18 mouse cellular contexts compared by ENCODE assay signal in the genomic region with DNA sequence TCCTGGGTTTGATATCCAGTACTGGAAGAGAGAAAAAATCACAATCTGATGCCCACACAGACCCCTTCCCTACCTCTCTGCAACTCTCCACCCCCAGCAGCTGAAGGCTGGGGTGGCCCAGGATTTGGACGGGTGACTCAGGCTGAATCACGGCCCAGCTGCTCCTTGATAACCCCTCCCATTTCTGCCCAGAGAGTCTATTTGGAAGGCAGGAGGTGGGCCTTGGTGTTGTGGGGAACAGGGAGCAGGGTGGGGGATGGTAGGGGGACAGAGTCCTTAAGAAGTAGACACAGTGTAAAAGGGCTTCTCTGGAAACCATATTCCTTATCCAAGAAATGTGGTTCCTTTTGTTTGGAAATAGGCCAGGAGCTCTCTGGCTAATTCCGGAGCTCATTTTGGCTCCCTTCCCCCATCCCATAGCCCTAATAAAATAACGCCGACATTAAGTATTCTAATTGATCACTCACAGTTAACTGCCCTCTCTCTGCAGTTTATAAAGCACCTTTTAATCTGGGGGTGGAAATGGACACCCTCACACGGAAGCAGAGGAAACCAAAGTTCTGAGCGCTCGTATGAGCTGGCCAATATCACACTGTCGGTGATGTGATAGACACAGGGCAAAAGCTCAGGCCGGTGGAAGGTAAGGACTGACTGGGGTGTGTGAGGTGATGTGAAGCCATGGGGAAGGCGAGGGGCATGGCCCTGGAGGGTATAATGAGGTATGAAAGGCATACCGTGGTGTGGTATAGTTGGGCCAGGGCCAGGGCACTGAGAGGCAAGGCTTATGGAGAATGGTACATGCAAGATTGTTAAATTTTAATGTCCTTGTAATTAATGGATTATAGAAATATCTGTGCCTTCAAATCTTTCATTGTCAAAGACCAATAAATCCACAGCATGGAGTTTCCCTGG. TPM values are rescaled to one million over a fixed set of nuclear protein-coding genes. Genes with fewer than 3 reads are reported as not detected.
DNase-seq lines count a peak whose midpoint lies in the region; ATAC-seq and TF ChIP-seq lines count a peak whose summit lies in the region.
"Had no signal": no experiment of that assay in that cellular context is flagged by ENCODE, and none has a peak within 500 bp of the region (broad histone marks: within the 10 kb centered on the region; RNA-seq: fewer than 3 reads in every experiment).

No protein-coding gene starts in this region.

- H3K4me1 ChIP-seq in forebrain, embryonic 16.5 days (replicated peaks; ENCODE audit: control insufficient read depth, insufficient read depth, low read length), result peaks cover 65% of the 10 kb centered on the region

- no peak overlapping the region for H3K4me3 ChIP-seq in layer of hippocampus, adult 2 months
- no peak overlapping the region for H3K4me3 ChIP-seq in forebrain, embryonic 16.5 days (replicated peaks; ENCODE audit: low read length)

- no peak for TF ChIP-seq CTCF in layer of hippocampus, adult 2 months (conservative IDR thresholded peaks at IDR 0.05)

- no peak for ATAC-seq in forebrain, embryonic 16.5 days
- no peak for ATAC-seq in granulocyte monocyte progenitor cell, adult 5-6 weeks (replicated peaks; ENCODE audit: poor library complexity, severe bottlenecking)

- no peak overlapping the region for H3K9ac ChIP-seq in forebrain, embryonic 16.5 days (replicated peaks; ENCODE audit: low read depth, low read length)

- 0 out of 2 replicates have a peak, but pooled peaks cover 3% of the 10 kb centered on the region for H3K27me3 ChIP-seq in forebrain, embryonic 16.5 days (replicated peaks; ENCODE audit: control insufficient read depth, insufficient read depth, low read length)

- peak; percentile 24 for DNase-seq in adrenal gland, postnatal 10 days
- DNase-seq in adrenal gland, postnatal 25 days, result no peak
- peak in 1 of 2 experiments; percentile 28 for DNase-seq in layer of hippocampus, adult 2 months (ENCODE audit: low spot score in 2 of 2)
- DNase-seq in layer of hippocampus, adult 11-12 months (ENCODE audit: low spot score), result no peak
- peak; percentile 51 for DNase-seq in 3T3-L1 (ENCODE audit: low read depth, low spot score)
- DNase-seq in embryo, embryonic 9.5 days (ENCODE audit: extremely low spot score), result no peak
- DNase-seq: B cell, adult 2 months; gastrocnemius, postnatal 10 days; kidney, postnatal 10 days; thymus, adult 18-20 months had no signal

- no peak overlapping the region for H3K4me2 ChIP-seq in forebrain, embryonic 16.5 days (ENCODE audit: low read length)
- H3K4me2 ChIP-seq: liver, embryonic 11.5 days had no signal

- H3K27ac ChIP-seq in layer of hippocampus, adult 2 months, result peak overlapping the region; percentile 96
- H3K27ac ChIP-seq in forebrain, embryonic 16.5 days (ENCODE audit: low read length), result peak overlapping the region; percentile 58

- WGBS in forebrain, embryonic 16.5 days, result 27% methylated on average over 12 of the region's 12 CpGs

- H3K36me3 ChIP-seq in forebrain, embryonic 16.5 days (ENCODE audit: control insufficient read depth, insufficient read depth), result no peaks in the 10 kb centered on the region

- no peaks in the 10 kb centered on the region for H3K9me3 ChIP-seq in forebrain, embryonic 16.5 days (ENCODE audit: control insufficient read depth, low read length)

RNA-seq across cellular contexts. Expression of gene Gprin1, which starts 4.8 kb away (rescaled TPM):
- 1 to 10 TPM; 3.4 to 4.8 TPM for total RNA-seq in adrenal gland, postnatal 10 days (2021)
- 3.9 and 4.1 TPM in 2 replicates for total RNA-seq in adrenal gland, postnatal 25 days (2021)
- 100 to 1,000 TPM; 146 to 150 TPM for total RNA-seq in layer of hippocampus, adult 2 months (2021)
- polyA plus RNA-seq in forebrain, embryonic 16.5 days (2015; fragmentation: Nextera tagmentation; extraction: Ambion mirVana), result 6.2 and 7.1 TPM in 2 replicates
- not detected in 2 replicates for total RNA-seq in granulocyte monocyte progenitor cell, adult 5-6 weeks (2014; fragmentation: Nextera tagmentation)
- total RNA-seq in granulocyte monocyte progenitor cell, adult 5-6 weeks (2017), result not detected in 2 replicates
- total RNA-seq: common myeloid progenitor, adult 5-6 weeks; MEL had no signal

RNA-seq across cellular contexts. Expression of gene Sncb, which starts 12.0 kb away (rescaled TPM):
- total RNA-seq in adrenal gland, postnatal 10 days (2021), result 1 to 10 TPM; 1.8 to 4.2 TPM
- 0.91 and 1.6 TPM in 2 replicates for total RNA-seq in adrenal gland, postnatal 25 days (2021)
- total RNA-seq in layer of hippocampus, adult 2 months (2021), result 100 to 1,000 TPM; 655 to 657 TPM
- polyA plus RNA-seq in forebrain, embryonic 16.5 days (2015; fragmentation: Nextera tagmentation; extraction: Ambion mirVana), result 27.1 and 37.0 TPM in 2 replicates
- not detected in 2 replicates for total RNA-seq in granulocyte monocyte progenitor cell, adult 5-6 weeks (2014; fragmentation: Nextera tagmentation)
- not detected in 2 replicates for total RNA-seq in granulocyte monocyte progenitor cell, adult 5-6 weeks (2017)
- total RNA-seq: common myeloid progenitor, adult 5-6 weeks; MEL had no signal
- polyA plus RNA-seq: heart, embryonic 14.5 days; liver, embryonic 11.5 days had no signal

RNA-seq across cellular contexts. Expression of gene Eif4e1b, which starts 29.4 kb away (rescaled TPM):
- total RNA-seq in adrenal gland, postnatal 10 days (2021), result under 1 TPM in 1 of 2 experiments, not detected in 1; 0.12 TPM
- not detected in 2 replicates for total RNA-seq in adrenal gland, postnatal 25 days (2021)
- total RNA-seq in layer of hippocampus, adult 2 months (2021), result not detected
- not detected in 2 replicates for polyA plus RNA-seq in forebrain, embryonic 16.5 days (2015; fragmentation: Nextera tagmentation; extraction: Ambion mirVana)
- not detected in 2 replicates for total RNA-seq in granulocyte monocyte progenitor cell, adult 5-6 weeks (2014; fragmentation: Nextera tagmentation)
- total RNA-seq in granulocyte monocyte progenitor cell, adult 5-6 weeks (2017), result not detected in 2 replicates
- total RNA-seq: common myeloid progenitor, adult 5-6 weeks; gastrocnemius, postnatal 10 days; left cerebral cortex, adult 8-10 months; MEL had no signal
- polyA plus RNA-seq: heart, embryonic 14.5 days; intestine, embryonic 14.5 days; liver, embryonic 11.5 days had no signal

RNA-seq across cellular contexts. Expression of gene Tspan17, which starts 34.8 kb away (rescaled TPM):
- 10 to 100 TPM; 31.8 to 36.3 TPM for total RNA-seq in adrenal gland, postnatal 10 days (2021)
- total RNA-seq in adrenal gland, postnatal 25 days (2021), result 30.1 and 39.5 TPM in 2 replicates
- 10 to 100 TPM; 96.7 to 97.7 TPM for total RNA-seq in layer of hippocampus, adult 2 months (2021)
- 18.6 and 29.7 TPM in 2 replicates for polyA plus RNA-seq in forebrain, embryonic 16.5 days (2015; fragmentation: Nextera tagmentation; extraction: Ambion mirVana)
- total RNA-seq in granulocyte monocyte progenitor cell, adult 5-6 weeks (2014; fragmentation: Nextera tagmentation), result 1.4 and 5.6 TPM in 2 replicates
- 0.31 TPM in 1 of 2 replicates, not detected in the other for total RNA-seq in granulocyte monocyte progenitor cell, adult 5-6 weeks (2017)

RNA-seq across cellular contexts. Expression of gene Cdhr2, which starts 53.2 kb away (rescaled TPM):
- total RNA-seq in adrenal gland, postnatal 10 days (2021), result 1 to 10 TPM in 1 of 2 experiments, under 1 TPM in 1; 0.85 to 2.1 TPM
- total RNA-seq in adrenal gland, postnatal 25 days (2021), result not detected in 2 replicates
- under 1 TPM; 0.33 to 0.44 TPM for total RNA-seq in layer of hippocampus, adult 2 months (2021)
- polyA plus RNA-seq in forebrain, embryonic 16.5 days (2015; fragmentation: Nextera tagmentation; extraction: Ambion mirVana), result 0.16 and 0.25 TPM in 2 replicates
- not detected in 2 replicates for total RNA-seq in granulocyte monocyte progenitor cell, adult 5-6 weeks (2014; fragmentation: Nextera tagmentation)
- total RNA-seq in granulocyte monocyte progenitor cell, adult 5-6 weeks (2017), result not detected in 2 replicates
- total RNA-seq: common myeloid progenitor, adult 5-6 weeks; MEL had no signal
- polyA plus RNA-seq: heart, embryonic 14.5 days had no signal

Comparison
In these comparisons a context has a peak if more than half of its experiments do, and no peak if none do; other contexts are left out.
1. DNase-seq: peak in adrenal gland, postnatal 10 days (single experiment) and 3T3-L1 (single experiment); none in adrenal gland, postnatal 25 days (single experiment), layer of hippocampus, adult 11-12 months (single experiment) and embryo, embryonic 9.5 days (single experiment).
2. RNA of gene Gprin1, which starts 4.8 kb away (total RNA-seq): 146 to 150 TPM in layer of hippocampus, adult 2 months; 3.4 to 4.8 TPM in adrenal gland, postnatal 10 days, 3.9 to 4.1 TPM in adrenal gland, postnatal 25 days and not detected in granulocyte monocyte progenitor cell, adult 5-6 weeks; every median in the first group is over 10 times any median in the second.
3. RNA of gene Sncb, which starts 12.0 kb away (total RNA-seq): 655 to 657 TPM in layer of hippocampus, adult 2 months; 1.8 to 4.2 TPM in adrenal gland, postnatal 10 days, 0.91 to 1.6 TPM in adrenal gland, postnatal 25 days and not detected in granulocyte monocyte progenitor cell, adult 5-6 weeks; every median in the first group is over 100 times any median in the second.